Mouse (Mus musculus) C2C12 (cell line): Measurements from ENCODE around the gene Tmem245.

Experiments used
- CEBPB ChIP-seq: IDR thresholded peaks from one replicate; pipeline ENCODE4 v1.6.1; 2011; ENCODE audit warnings: low read depth, mild to moderate bottlenecking, control low read depth, moderate library complexity
- CTCF ChIP-seq: IDR thresholded peaks from one replicate; pipeline ENCODE4 v1.5.1; 2011; ENCODE audit not compliant: control insufficient read depth, insufficient read depth, insufficient read length
- FOSL1 ChIP-seq: IDR thresholded peaks from one replicate; pipeline ENCODE4 v1.8.0; 2011; ENCODE audit warnings: mild to moderate bottlenecking, low read length; ENCODE audit not compliant: poor library complexity, insufficient read depth, severe bottlenecking
- MAX ChIP-seq: IDR thresholded peaks from one replicate; pipeline ENCODE4 v1.6.1; 2011; ENCODE audit warnings: mild to moderate bottlenecking, control low read depth
- MYOD1 ChIP-seq: IDR thresholded peaks from one replicate; pipeline ENCODE4 v1.6.1; 2011; ENCODE audit warnings: low read depth; ENCODE audit not compliant: control insufficient read depth, insufficient read length
- MYOG ChIP-seq: IDR thresholded peaks from one replicate; pipeline ENCODE4 v1.6.1; 2011; ENCODE audit not compliant: control insufficient read depth, insufficient read length; ENCODE audit errors: extremely low read depth
- USF1 ChIP-seq: IDR thresholded peaks from one replicate; pipeline ENCODE4 v1.6.1; 2011; ENCODE audit warnings: low read depth, mild to moderate bottlenecking, control low read depth, moderate library complexity

- TF ChIP-seq CTCF (no peak), MAX (no peak), MYOD1 (no peak), MYOG (no peak), USF1 (no peak), CEBPB (no peak), FOSL1 (no peak)
Measured at GRCm38 (mm10) chr4:56848044-56848443, 99.2 kb downstream of the Tmem245 start.
